Mouse (Mus musculus) kidney, embryonic 15.5 days (tissue): Measurements from ENCODE around the gene Arpc3. TPM values are rescaled to one million over a fixed set of nuclear protein-coding genes. Genes with fewer than 3 reads are reported as not detected.

ENCODE experiments used
- ATAC-seq: fragments of 200-750 bp; cut with Nextera tagmentation; replicated peaks from 2 replicates; pipeline ENCODE4 v1.8.0; 2017; ENCODE audit warnings: moderate TSS enrichment; ENCODE audit not compliant: low FRiP score
- H3K27ac ChIP-seq: fragments of 300-500 bp; sonication (generic); 2 replicates; pipeline ENCODE4 v1.5.1; 2015; ENCODE audit warnings: mild to moderate bottlenecking, inconsistent platforms
- H3K27me3 ChIP-seq: fragments of 300-500 bp; sonication (generic); 2 replicates; pipeline ENCODE4 v1.6.1; 2015; ENCODE audit warnings: inconsistent platforms
- H3K36me3 ChIP-seq: fragments of 300-500 bp; sonication (generic); 2 replicates; pipeline ENCODE4 v1.6.1; 2015; ENCODE audit warnings: inconsistent platforms
- H3K4me1 ChIP-seq: fragments of 300-500 bp; sonication (generic); 2 replicates; pipeline ENCODE4 v1.6.1; 2015; ENCODE audit warnings: inconsistent platforms
- H3K4me2 ChIP-seq: fragments of 300-500 bp; sonication (generic); 2 replicates; pipeline ENCODE4 v1.6.1; 2015; ENCODE audit warnings: moderate library complexity, mild to moderate bottlenecking, inconsistent platforms
- H3K4me3 ChIP-seq: fragments of 300-500 bp; sonication (generic); replicated peaks from 2 replicates; pipeline ENCODE4 v1.5.1; 2015; ENCODE audit warnings: mild to moderate bottlenecking, inconsistent platforms
- H3K9ac ChIP-seq: fragments of 300-500 bp; sonication (generic); 2 replicates; pipeline ENCODE4 v1.6.1; 2015; ENCODE audit warnings: mild to moderate bottlenecking, inconsistent platforms
- H3K9me3 ChIP-seq: fragments of 300-500 bp; sonication (generic); replicated peaks from 2 replicates; pipeline ENCODE4 v1.6.1; 2016; ENCODE audit warnings: inconsistent platforms
- WGBS: fragments of 180-500 bp; shearing (Covaris S2); methylation state at CpG from one replicate; pipeline ENCODE4 v1.1.7; 2015; ENCODE audit warnings: mixed read lengths; 5-methylcytosine and 5-hydroxymethylcytosine counted together
- polyA plus RNA-seq: library from polyadenylated mRNA; unstranded; fragments of >200 nt; fragmentation: Nextera tagmentation; extraction: Ambion mirVana; gene quantifications from 2 replicates; pipeline ENCODE4 v1.2.1, GENCODE M21; 2015

Arpc3 gene
- polyA plus RNA-seq, 1 experiment from 2014 or later, result 131 TPM

DNA sequence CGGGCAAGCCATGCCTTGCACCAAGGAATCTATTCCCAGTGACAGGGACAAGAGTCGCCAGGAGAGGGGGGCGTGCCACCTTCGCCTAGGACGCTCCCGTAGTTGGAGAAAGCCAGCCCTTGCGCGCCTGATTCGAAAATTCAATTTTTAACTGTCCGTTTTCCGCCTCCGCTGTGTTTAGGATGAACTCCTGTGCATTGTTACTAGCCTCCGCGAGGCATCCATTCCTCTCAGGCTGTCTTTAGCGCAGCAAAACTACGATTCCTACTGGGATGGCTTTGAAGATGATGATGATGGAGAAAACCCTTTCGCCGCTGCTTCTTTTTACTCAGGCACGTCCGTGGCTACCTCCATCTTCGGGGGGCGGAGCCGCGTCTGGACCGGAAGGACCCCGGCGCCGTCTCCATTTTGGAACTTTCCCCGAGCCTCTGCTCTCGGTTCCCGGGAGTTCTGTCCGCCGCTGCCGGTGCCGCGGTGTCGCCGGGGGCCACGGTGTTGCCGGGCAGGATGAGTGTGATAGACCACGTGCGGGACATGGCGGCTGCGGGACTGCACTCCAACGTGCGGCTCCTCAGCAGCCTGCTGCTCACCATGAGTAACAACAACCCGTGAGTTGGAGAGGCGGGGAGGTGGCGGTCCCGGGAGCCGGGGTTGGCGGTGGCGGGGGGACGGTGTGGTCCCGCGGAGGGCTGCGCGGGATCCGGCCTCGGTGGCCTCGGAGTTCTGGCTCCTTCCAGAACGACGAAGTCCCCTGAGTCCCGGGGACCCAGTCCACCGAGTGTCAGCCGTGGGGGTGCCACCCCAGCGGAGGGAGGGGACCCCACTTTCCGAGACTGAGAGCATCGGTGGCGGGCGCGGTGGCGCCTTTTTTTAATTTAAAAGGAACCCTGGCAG is 30.6 kb downstream of the Arpc3 start:
- Histone ChIP-seq H3K27ac (peak overlapping the region; percentile 94), H3K27me3 (no peaks in the 10 kb centered on the region), H3K4me2 (peak overlapping the region; percentile 85), H3K4me3 (peak overlapping the region; percentile 87), H3K9me3 (no peaks in the 10 kb centered on the region), H3K9ac (peak overlapping the region; percentile 90), H3K36me3 (peaks cover 6% of the 10 kb centered on the region), H3K4me1 (peaks cover 27% of the 10 kb centered on the region)
- under 1% methylated on average over 73 of the region's 73 CpGs for WGBS
- ATAC-seq, result peak; percentile 93

DNA sequence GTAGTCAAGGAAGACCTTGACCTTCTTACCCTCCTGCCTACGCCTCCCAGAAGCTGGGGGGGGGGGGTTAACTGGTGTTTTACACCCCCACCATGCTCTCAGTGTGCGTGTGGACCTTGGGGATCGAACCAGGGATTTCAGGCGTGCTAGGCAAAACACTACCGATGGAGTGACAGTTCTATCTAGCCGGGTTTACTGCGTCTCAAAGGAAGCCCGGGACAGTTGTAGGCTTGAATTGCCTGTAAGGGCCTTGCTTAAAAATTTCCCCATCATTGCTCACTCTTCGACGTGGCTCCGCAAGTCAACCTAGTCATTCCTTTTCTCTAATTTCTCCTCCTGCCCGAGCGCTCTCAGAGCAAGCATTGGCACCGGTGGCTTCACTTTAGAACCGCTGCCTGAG is 31.4 kb downstream of the Arpc3 start:
- WGBS, result 30% methylated on average over 15 of the region's 15 CpGs
- H3K36me3 ChIP-seq, result peaks cover 11% of the 10 kb centered on the region
- no peaks in the 10 kb centered on the region for H3K9me3 ChIP-seq
- H3K4me3 ChIP-seq, result peak overlapping the region; percentile 87
- H3K27me3 ChIP-seq, result no peaks in the 10 kb centered on the region
- peaks cover 27% of the 10 kb centered on the region for H3K4me1 ChIP-seq
- peak overlapping the region; percentile 85 for H3K4me2 ChIP-seq
- no peak overlapping the region for H3K27ac ChIP-seq
- ATAC-seq, result no peak
- H3K9ac ChIP-seq, result peak overlapping the region; percentile 90

DNA sequence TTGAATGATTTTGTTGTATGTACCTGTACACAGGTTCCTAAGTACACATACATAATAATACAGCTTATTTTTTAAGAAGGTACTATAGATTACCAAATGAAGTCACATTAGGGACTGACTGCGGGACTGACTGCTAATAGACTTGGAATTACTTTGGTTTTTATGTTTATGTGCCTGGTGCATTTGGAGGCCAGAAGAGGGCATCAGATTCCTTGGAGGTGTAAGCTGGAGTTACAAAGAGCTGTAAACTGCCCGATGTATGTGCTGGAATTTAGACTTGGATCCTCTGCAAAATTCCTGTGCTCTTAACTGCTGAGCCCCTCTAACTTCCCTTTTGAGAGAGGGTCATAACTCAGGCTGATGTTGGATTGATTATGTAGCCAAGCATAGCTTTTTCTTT is 33.9 kb downstream of the Arpc3 start:
- Histone ChIP-seq H3K9ac (no peak overlapping the region), H3K27ac (no peak overlapping the region), H3K27me3 (no peaks in the 10 kb centered on the region), H3K4me2 (no peak overlapping the region), H3K9me3 (no peaks in the 10 kb centered on the region), H3K4me1 (peaks cover 27% of the 10 kb centered on the region), H3K36me3 (peaks cover 36% of the 10 kb centered on the region), H3K4me3 (no peak overlapping the region)
- WGBS, result 75% methylated on average over 2 of the region's 2 CpGs
- ATAC-seq, result no peak

DNA sequence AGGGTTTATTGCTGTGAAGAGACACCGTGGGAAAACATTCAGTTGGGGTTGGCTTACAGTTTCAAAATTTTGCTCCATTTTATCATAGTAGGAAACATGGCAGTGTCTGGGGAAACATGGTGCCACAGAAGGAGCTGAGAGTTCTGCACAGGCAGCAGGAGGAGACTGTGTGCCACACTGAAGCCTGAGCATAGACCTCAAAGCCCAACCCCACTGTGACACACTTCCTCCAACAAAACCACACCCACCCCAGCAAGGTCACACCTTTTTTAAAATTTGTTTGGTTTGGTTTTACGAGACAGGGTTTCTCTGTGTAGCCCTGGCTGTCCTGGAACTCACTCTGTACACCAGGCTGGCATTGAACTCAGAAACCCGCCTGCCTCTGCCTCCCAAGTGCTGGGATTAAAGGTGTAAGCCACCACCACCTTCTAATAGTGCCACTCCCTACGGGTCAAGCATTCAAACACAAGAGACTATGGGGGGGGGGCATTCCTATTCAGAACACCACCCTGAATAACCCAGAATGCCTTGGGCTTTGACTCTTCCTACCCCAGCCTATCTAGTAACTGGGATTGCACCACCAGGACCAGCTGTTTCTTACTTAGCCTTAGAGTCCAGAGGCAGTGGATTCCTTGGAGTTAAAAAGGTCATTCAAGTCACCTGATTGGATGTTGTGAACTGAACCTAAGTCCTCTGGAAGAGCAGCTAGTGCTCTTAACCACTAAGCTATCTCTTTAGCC is 38.5 kb downstream of the Arpc3 start:
- no peak for ATAC-seq
- Histone ChIP-seq H3K4me3 (no peak overlapping the region), H3K27me3 (no peaks in the 10 kb centered on the region), H3K9me3 (no peaks in the 10 kb centered on the region), H3K9ac (no peak overlapping the region), H3K36me3 (peaks cover 81% of the 10 kb centered on the region), H3K27ac (no peak overlapping the region), H3K4me2 (no peak overlapping the region), H3K4me1 (no peaks in the 10 kb centered on the region)
- 88% methylated on average over 4 of the region's 4 CpGs for WGBS

DNA sequence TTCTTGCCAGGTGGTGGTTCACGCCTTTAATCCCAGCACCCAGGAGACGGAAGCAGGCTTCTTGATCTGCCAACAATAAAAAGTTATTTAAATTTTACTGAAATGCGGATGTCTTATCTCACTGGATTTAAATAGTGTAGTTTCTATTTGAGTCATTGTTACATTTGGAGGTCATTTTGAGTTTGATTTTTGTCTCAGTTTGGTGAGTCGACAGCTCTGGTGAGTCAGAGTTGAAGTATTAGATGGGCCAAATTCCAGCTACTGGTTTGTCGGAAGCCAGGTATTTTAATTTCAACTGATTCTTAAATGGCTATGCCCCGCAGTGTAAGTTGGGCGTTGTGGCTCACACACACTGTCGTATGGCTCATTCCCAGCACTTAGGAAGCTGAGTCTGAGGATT is 39.5 kb downstream of the Arpc3 start:
- H3K4me1 ChIP-seq, result no peaks in the 10 kb centered on the region
- H3K27me3 ChIP-seq, result no peaks in the 10 kb centered on the region
- H3K36me3 ChIP-seq, result peaks cover 91% of the 10 kb centered on the region
- no peak overlapping the region for H3K4me3 ChIP-seq
- no peak overlapping the region for H3K4me2 ChIP-seq
- no peaks in the 10 kb centered on the region for H3K9me3 ChIP-seq
- H3K27ac ChIP-seq, result no peak overlapping the region
- H3K9ac ChIP-seq, result no peak overlapping the region
- WGBS, result 92% methylated on average over 8 of the region's 8 CpGs
- no peak for ATAC-seq

DNA sequence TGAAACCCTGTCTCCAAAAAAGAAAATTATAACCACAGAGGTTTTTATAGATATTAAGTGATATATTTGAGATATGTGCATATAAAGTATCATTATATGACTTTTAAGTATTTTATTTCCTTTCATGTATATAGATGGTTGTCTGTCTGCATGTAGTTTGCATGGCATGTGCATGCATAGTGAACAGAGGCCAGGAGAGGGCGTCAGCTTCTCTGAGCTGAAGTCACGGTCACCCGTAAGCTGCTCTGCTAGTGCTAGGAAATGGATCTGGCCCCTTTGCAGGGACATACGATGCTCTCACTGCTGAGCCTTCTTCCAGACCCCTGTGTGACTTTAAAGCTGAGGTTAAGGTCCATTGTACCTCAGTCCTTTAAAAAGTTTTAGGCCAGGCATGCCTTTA is 42.9 kb downstream of the Arpc3 start:
- H3K36me3 ChIP-seq, result peaks cover 99% of the 10 kb centered on the region
- H3K4me1 ChIP-seq, result peaks cover 7% of the 10 kb centered on the region; the same call in 1 of the 2 replicates
- no peak overlapping the region for H3K4me3 ChIP-seq
- H3K9ac ChIP-seq, result no peak overlapping the region
- H3K27ac ChIP-seq, result no peak overlapping the region
- no peaks in the 10 kb centered on the region for H3K9me3 ChIP-seq
- no peaks in the 10 kb centered on the region for H3K27me3 ChIP-seq
- WGBS, result 84% methylated on average over 4 of the region's 4 CpGs
- H3K4me2 ChIP-seq, result no peak overlapping the region
- ATAC-seq, result no peak

DNA sequence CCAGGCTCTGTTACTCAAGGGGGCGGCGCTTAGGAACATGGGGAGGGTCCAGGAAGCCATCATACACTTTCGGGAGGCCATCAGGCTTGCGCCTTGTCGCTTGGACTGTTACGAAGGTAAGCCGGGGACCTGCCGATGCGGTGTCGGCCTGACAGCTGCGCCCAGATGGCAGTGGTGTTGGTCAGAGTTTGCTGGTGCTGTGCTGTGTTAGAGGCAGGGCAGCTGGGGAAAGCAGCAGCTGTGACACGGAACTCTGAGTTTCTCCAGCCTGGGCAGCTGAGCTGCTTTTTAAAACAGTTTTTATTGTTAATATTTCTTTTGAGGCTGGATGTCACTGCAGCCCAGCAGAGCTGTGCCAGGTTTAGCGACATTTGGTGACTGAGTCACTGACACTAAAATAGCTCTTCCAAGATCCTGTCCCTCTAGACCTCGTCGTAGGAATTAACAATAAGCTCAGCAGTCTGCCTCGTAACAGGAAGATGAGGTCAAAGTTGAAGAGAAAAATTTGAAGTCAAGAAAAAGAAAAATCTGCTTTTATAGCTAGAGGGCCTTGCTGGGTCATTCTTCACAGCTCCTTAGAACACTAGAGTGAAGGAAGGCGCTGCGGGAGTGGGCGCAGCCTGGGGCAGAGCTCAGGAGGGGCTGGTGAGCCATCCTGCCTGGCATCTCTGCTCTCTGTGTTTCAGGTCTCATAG is 47.9 kb downstream of the Arpc3 start:
- Histone ChIP-seq H3K4me2 (no peak overlapping the region), H3K9ac (no peak overlapping the region), H3K9me3 (no peaks in the 10 kb centered on the region), H3K27me3 (no peaks in the 10 kb centered on the region), H3K36me3 (peaks cover 100% of the 10 kb centered on the region), H3K4me1 (peaks cover 7% of the 10 kb centered on the region; the same call in 1 of the 2 replicates), H3K4me3 (no peak overlapping the region), H3K27ac (peak overlapping the region; percentile 74)
- ATAC-seq, result 0 out of 2 replicates have a peak, but pooled peaks have one; percentile 46
- WGBS, result 72% methylated on average over 19 of the region's 19 CpGs

DNA sequence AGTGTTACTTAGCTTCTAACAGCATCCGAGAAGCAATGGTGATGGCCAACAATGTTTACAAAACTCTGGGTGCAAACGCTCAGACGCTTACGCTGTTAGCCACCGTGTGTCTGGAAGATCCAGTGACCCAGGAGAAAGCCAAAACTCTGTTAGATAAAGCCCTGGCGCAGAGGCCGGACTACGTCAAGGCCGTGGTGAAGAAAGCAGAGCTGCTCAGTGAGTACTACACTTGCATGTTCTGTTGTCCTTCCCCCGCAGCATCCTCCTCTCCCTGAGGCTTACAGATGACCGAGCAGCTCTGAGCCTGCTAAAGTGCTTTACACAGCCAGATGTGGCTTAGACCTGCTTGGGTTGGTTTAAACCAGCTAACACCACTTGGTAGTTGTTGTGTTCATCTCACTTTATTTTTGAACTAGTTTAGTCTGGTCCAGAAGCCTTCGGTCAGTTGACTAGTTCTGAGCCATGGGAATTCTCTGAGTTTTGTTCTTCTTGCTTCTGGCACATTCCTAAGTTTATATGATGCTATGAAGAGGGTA is 48.5 kb downstream of the Arpc3 start:
- Histone ChIP-seq H3K4me2 (no peak overlapping the region), H3K27me3 (no peaks in the 10 kb centered on the region), H3K9ac (no peak overlapping the region), H3K4me1 (peaks cover 7% of the 10 kb centered on the region; the same call in 1 of the 2 replicates), H3K4me3 (no peak overlapping the region), H3K27ac (peak overlapping the region; percentile 74), H3K36me3 (peaks cover 100% of the 10 kb centered on the region), H3K9me3 (no peaks in the 10 kb centered on the region)
- WGBS, result 91% methylated on average over 12 of the region's 12 CpGs
- ATAC-seq, result no peak

DNA sequence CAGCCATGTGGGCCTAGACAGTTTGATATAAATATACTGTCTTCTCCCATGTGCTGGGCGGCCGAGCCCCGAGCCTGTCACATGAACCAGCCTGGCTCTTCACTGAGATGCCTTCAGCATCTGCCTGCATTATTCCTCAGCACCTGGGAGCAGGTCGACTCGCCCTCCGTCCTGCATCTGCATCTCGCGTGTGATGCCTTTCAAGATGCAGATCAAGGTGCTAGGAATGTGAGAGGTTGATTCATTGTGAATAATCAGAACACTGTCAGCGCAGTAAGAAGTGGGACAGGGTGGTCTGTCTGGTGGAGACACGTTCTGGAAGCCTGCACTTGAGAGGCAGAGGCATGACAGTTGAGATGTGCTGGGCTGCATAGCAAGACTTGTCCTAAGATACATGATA is 52.8 kb downstream of the Arpc3 start:
- ATAC-seq, result no peak
- H3K4me2 ChIP-seq, result no peak overlapping the region
- no peak overlapping the region for H3K27ac ChIP-seq
- no peaks in the 10 kb centered on the region for H3K9me3 ChIP-seq
- no peaks in the 10 kb centered on the region for H3K27me3 ChIP-seq
- H3K4me3 ChIP-seq, result no peak overlapping the region
- WGBS, result 91% methylated on average over 10 of the region's 10 CpGs
- H3K9ac ChIP-seq, result no peak overlapping the region
- H3K4me1 ChIP-seq, result peaks cover 1% of the 10 kb centered on the region; the same call in 1 of the 2 replicates
- peaks cover 87% of the 10 kb centered on the region for H3K36me3 ChIP-seq

DNA sequence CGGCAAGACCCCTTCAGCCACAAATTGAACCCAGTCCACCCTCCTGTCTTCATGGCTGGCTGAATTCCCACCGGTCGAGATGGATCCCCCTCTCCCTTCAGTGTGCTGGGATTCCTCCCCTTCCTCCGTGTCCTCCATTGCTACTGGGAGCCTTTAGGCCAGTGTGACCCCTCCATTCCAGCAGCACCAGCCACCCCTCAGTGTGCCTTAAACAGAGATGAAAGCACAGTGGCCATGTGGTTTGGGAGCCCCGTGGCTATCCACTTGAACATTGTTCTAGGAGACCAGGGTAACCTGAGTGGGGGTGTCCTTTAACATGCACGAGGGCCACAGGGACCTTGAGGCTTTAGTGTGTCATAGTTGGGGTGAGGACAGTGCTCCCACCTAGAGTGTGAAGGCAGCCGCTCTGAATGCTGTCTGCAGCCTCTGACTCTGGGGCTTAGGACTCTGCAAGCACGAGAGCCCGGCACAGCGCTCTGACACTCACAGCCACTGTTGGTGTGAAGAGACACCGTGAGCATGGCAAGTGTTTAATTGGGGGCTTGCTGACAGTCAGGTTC is 53.5 kb downstream of the Arpc3 start:
- no peaks in the 10 kb centered on the region for H3K27me3 ChIP-seq
- no peak overlapping the region for H3K27ac ChIP-seq
- H3K9ac ChIP-seq, result no peak overlapping the region
- no peak for ATAC-seq
- H3K9me3 ChIP-seq, result no peaks in the 10 kb centered on the region
- H3K36me3 ChIP-seq, result peaks cover 81% of the 10 kb centered on the region
- H3K4me3 ChIP-seq, result no peak overlapping the region
- WGBS, result 87% methylated on average over 11 of the region's 11 CpGs
- no peaks in the 10 kb centered on the region for H3K4me1 ChIP-seq
- no peak overlapping the region for H3K4me2 ChIP-seq

DNA sequence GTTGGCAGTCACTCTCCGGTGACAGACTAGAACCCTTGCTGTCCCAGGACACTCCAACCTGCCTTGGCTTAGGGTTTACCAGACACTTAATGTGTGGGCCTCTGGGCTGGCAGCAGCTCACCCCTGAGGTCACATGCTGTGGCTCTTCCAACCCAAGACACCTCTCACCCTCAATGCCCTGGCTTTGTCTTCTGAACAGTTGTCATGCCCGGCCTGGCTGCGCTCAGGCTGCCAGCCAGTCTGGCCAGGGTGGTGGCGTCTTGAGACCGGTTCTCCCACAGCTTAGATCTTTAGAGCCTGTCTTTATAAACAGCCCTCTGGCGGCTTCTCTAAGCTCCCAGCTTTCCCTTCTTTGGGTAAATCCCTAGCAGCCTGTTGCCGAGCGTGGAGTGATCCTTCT is 56.2 kb downstream of the Arpc3 start:
- no peak overlapping the region for H3K27ac ChIP-seq
- 80% methylated on average over 8 of the region's 8 CpGs for WGBS
- H3K4me2 ChIP-seq, result no peak overlapping the region
- H3K9me3 ChIP-seq, result no peaks in the 10 kb centered on the region
- no peaks in the 10 kb centered on the region for H3K4me1 ChIP-seq
- H3K36me3 ChIP-seq, result peaks cover 66% of the 10 kb centered on the region
- H3K27me3 ChIP-seq, result no peaks in the 10 kb centered on the region
- no peak overlapping the region for H3K4me3 ChIP-seq
- ATAC-seq, result no peak
- no peak overlapping the region for H3K9ac ChIP-seq
